Mouse (Mus musculus) kidney, embryonic 16.5 days (tissue): ENCODE results near the gene Hdhd5. TPM values are rescaled to one million over a fixed set of nuclear protein-coding genes. Genes with fewer than 3 reads are reported as not detected.
A peak's percentile ranks its signal among the peaks of the same experiment; 100 is the strongest.

Source experiments
- ATAC-seq: fragments of 200-750 bp; cut with Nextera tagmentation; 2 replicates; pipeline ENCODE4 v1.8.0; 2017; ENCODE audit warnings: moderate TSS enrichment; ENCODE audit not compliant: low FRiP score, low TSS enrichment
- H3K27ac ChIP-seq: fragments of 300-500 bp; sonication (generic); 2 replicates; pipeline ENCODE4 v1.5.1; 2014; ENCODE audit warnings: low read length
- H3K27me3 ChIP-seq: fragments of 300-500 bp; sonication (generic); 2 replicates; pipeline ENCODE4 v1.6.1; 2014; ENCODE audit warnings: low read length, control low read depth, mixed read lengths; ENCODE audit not compliant: insufficient read depth
- H3K36me3 ChIP-seq: fragments of 300-500 bp; sonication (generic); 2 replicates; pipeline ENCODE4 v1.6.1; 2014; ENCODE audit warnings: low read length, control low read depth, mixed read lengths; ENCODE audit not compliant: insufficient read depth
- H3K4me1 ChIP-seq: fragments of 300-500 bp; sonication (generic); 2 replicates; pipeline ENCODE4 v1.6.1; 2014; ENCODE audit warnings: low read length, control low read depth, mixed read lengths; ENCODE audit not compliant: insufficient read depth
- H3K4me2 ChIP-seq: fragments of 300-500 bp; sonication (generic); replicated peaks from 2 replicates; pipeline ENCODE4 v1.6.1; 2014; ENCODE audit warnings: low read depth, low read length
- H3K4me3 ChIP-seq: fragments of 300-500 bp; sonication (generic); 2 replicates; pipeline ENCODE4 v1.5.1; 2014; ENCODE audit warnings: mild to moderate bottlenecking, low read length
- H3K9ac ChIP-seq: fragments of 300-500 bp; sonication (generic); replicated peaks from 2 replicates; pipeline ENCODE4 v1.6.1; 2014; ENCODE audit warnings: low read length
- H3K9me3 ChIP-seq: fragments of 300-500 bp; sonication (generic); 2 replicates; pipeline ENCODE4 v1.6.1; 2016; ENCODE audit warnings: low read length, control low read depth
- WGBS: fragments of 180-500 bp; shearing (Covaris S2); extraction: QIAGEN DNeasy Blood & Tissue Kit; methylation state at CpG from one replicate; pipeline ENCODE4 v1.1.7; 2014; 5-methylcytosine and 5-hydroxymethylcytosine counted together
- polyA plus RNA-seq: library from polyadenylated mRNA; unstranded; fragments of >200 nt; fragmentation: Nextera tagmentation; extraction: Ambion mirVana; gene quantifications from 2 replicates; pipeline ENCODE4 v1.2.1, GENCODE M21; 2015

The Hdhd5 gene
- polyA plus RNA-seq, 1 experiment from 2014 or later: 22.1 TPM

DNA sequence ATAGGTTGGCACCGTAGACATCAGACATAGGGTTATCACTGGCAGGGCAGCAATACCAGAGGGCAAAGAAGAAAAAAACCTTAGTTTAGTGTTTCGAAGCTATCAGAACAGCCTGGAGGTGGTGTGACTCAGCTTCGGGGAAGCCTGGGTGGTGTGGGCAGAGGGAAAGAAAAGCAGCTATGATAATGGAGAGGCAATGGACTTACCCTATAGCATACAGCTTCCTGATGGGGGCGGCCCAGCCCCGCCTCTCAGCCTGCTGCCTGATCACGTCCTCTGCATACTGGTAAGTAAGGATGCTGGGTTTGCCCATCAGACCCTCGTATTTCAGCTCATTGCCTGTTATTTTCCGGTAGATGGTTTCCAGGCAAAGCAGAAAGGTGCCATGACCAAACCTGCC is 20.7 kb downstream of the Hdhd5 start:
- no peak overlapping the region for H3K27ac ChIP-seq
- H3K4me1 ChIP-seq: no peaks in the 10 kb centered on the region
- H3K27me3 ChIP-seq: no peaks in the 10 kb centered on the region
- no peak overlapping the region for H3K4me2 ChIP-seq
- no peak overlapping the region for H3K9ac ChIP-seq
- no peak for ATAC-seq
- no peaks in the 10 kb centered on the region for H3K9me3 ChIP-seq
- no peak overlapping the region for H3K4me3 ChIP-seq
- H3K36me3 ChIP-seq: peaks cover 17% of the 10 kb centered on the region; the same call in 1 of the 2 replicates
- 80% methylated on average over 8 of the region's 8 CpGs for WGBS

DNA sequence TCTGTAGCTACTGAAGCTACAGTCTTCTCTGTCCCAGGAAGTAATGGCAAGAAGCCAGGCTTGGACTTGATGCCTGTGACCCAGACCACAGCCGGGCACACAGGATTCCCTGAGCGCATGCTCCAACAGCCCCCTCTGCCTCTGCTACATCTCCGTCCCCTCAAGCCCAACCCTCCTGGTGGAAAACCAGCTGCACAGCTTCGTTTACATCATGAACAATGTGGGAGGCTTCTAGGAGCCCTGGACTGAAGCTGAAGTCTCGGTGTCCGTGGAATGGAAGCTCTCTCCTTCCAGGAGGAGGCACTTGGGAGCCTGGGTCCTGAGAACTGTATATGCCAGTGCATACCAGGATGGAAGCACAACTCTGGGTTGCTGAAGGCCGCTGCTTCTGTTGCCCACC is 21.1 kb downstream of the Hdhd5 start:
- no peak overlapping the region for H3K9ac ChIP-seq
- ATAC-seq: no peak
- WGBS: 82% methylated on average over 7 of the region's 7 CpGs
- no peak overlapping the region for H3K4me3 ChIP-seq
- peaks cover 17% of the 10 kb centered on the region; the same call in 1 of the 2 replicates for H3K36me3 ChIP-seq
- H3K4me2 ChIP-seq: no peak overlapping the region
- H3K9me3 ChIP-seq: no peaks in the 10 kb centered on the region
- H3K27ac ChIP-seq: no peak overlapping the region
- no peaks in the 10 kb centered on the region for H3K27me3 ChIP-seq
- no peaks in the 10 kb centered on the region for H3K4me1 ChIP-seq

DNA sequence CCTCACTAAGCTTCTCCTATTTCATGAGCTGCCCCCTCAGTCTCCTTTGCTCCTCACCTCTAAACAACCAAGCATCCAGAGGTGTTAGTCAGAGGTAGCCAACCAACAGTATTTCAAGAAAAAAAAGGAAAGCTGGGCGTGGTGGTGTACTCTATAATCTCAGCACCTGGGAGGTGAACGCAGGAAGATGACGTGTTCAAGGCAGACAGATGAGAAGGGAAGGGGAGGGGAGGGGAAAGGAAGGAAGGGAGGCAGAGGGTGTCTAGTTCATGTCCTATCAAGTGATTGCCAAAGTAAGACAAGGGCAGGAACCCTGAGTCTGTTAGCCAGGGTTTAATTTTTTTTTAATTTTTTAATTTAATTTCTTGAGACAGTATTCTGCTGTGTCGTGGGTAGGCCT is 22.5 kb downstream of the Hdhd5 start:
- Histone ChIP-seq H3K4me3 (no peak overlapping the region), H3K9ac (no peak overlapping the region), H3K4me1 (no peaks in the 10 kb centered on the region), H3K9me3 (no peaks in the 10 kb centered on the region), H3K4me2 (no peak overlapping the region), H3K36me3 (0 out of 2 replicates have a peak, but pooled peaks cover 14% of the 10 kb centered on the region), H3K27me3 (no peaks in the 10 kb centered on the region), H3K27ac (no peak overlapping the region)
- ATAC-seq: no peak
- WGBS: 71% methylated on average over 4 of the region's 4 CpGs

DNA sequence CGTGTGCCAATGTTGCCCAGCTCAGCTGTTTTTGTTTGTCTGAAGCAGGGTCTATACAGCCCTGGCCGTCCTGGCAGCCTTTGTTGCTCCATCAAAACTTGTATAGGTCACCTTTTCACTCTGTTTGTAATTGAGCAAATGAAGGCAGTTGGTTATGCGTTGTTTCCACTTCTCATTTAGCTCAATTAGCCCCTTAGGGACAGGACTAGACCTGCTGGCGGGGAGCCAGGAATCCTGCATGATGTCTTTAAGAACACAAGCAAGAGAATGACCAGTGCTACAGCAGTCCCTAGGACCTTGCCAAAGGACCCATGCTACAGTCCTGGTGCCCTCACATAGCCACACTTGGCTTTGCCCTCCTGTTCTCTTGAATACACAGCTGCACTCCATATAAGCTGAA is 25.6 kb downstream of the Hdhd5 start:
- Histone ChIP-seq H3K27me3 (no peaks in the 10 kb centered on the region), H3K4me2 (no peak overlapping the region), H3K27ac (no peak overlapping the region), H3K36me3 (0 out of 2 replicates have a peak, but pooled peaks cover 5% of the 10 kb centered on the region), H3K4me1 (no peaks in the 10 kb centered on the region), H3K9me3 (peaks cover 2% of the 10 kb centered on the region), H3K4me3 (no peak overlapping the region), H3K9ac (no peak overlapping the region)
- ATAC-seq: 0 out of 2 replicates have a peak, but pooled peaks have one; percentile 42
- WGBS: 69% methylated on average over 4 of the region's 4 CpGs

DNA sequence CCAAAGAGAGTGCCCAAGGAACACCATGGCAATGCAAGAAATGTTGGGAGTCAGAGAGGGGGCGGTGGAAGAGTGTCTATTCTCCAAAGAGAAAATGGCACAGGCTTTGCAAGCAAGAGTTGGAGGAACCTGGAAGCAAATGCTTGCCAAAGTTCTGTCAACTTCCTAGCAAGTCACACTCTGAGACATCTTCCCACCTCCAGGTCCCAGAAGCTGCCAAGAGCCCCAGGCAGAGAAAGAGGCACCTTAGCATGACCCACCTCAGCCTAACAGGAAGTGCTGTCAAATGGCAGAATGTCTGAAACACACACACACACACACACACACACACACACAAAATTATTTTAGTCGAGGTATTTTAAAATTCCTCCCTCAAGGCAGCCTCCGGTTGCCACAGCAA is 27.1 kb downstream of the Hdhd5 start:
- H3K36me3 ChIP-seq: no peaks in the 10 kb centered on the region
- no peaks in the 10 kb centered on the region for H3K27me3 ChIP-seq
- H3K9me3 ChIP-seq: peaks cover 6% of the 10 kb centered on the region
- H3K4me1 ChIP-seq: no peaks in the 10 kb centered on the region
- 66% methylated on average over 3 of the region's 3 CpGs for WGBS
- no peak overlapping the region for H3K4me2 ChIP-seq
- no peak overlapping the region for H3K9ac ChIP-seq
- H3K4me3 ChIP-seq: no peak overlapping the region
- no peak for ATAC-seq
- no peak overlapping the region for H3K27ac ChIP-seq

DNA sequence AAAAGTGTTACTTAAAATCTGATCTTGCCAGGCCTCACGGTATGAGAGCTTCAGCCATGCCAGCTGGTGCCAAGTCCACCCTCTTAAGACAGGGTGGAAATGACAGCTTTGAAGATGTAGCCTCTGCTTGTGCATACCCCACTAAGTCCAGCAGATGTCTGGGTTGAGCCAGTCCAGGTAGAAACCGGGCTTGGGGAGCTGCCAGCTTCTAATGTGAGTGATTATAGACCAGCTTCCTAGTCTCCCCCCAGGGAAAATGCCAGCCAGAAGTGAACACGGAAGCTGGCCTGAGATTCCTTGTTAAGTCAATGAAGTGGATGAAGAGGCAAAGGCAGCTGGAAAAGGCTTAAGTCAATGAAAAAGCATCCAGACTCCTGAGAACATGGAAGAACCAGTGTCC is 34.6 kb downstream of the Hdhd5 start:
- H3K4me1 ChIP-seq: peaks cover 19% of the 10 kb centered on the region
- peaks cover 6% of the 10 kb centered on the region for H3K9me3 ChIP-seq
- no peak overlapping the region for H3K4me3 ChIP-seq
- ATAC-seq: no peak
- H3K36me3 ChIP-seq: no peaks in the 10 kb centered on the region
- H3K27ac ChIP-seq: no peak overlapping the region
- peaks cover 18% of the 10 kb centered on the region for H3K27me3 ChIP-seq
- 53% methylated on average over 3 of the region's 3 CpGs for WGBS
- no peak overlapping the region for H3K4me2 ChIP-seq
- H3K9ac ChIP-seq: no peak overlapping the region

DNA sequence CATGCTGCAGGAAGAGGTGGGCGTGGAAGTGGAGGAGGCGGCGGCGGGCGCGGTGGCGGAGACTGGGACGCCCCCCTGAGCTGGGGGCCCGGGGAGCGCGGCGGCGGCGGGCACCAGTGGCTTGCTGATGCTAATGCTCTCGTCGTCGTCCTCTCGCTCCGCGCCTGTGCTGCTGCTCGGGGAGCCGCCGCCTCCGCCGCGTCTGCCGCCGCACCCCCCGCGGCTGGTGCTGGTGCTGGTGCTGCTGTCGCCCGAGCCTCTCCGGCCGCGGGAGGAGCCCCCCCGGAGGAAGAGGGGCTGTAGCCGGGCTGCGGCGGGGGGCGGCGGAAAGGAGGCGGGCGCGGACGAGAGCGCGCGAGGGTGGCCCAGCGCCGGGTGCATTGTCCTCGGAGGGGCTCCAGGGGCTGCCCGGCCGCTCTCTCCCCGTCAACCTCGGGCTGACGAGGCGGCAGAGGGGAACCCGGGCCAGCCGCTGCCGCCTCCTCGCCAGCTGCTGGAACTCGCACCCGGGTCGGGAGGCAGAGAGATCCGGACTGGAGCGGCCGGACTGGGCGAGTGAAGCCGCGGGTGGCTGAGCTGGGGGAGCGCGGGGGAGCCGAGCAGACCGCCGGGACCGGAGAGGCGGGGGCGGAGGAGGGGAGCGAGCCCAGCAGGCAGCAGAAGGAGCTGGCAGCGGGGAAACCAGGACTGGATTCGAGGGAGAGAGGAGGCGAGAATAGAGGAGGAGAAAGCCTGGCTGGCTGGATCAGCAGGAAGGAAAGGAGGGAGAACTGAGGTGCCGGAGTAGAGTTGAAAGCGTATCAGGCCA is 37.5 kb downstream of the Hdhd5 start, which contains the start of gene Tmem121b:
Gene Tmem121b, minus strand, starts transcription at position 434 of the 808 bp plus-strand sequence.
- peak within 1 kb of the TSS; percentile 66 for H3K9ac ChIP-seq
- no peak within 1 kb of the TSS for H3K27ac ChIP-seq
- H3K4me2 ChIP-seq: peak within 1 kb of the TSS; percentile 100
- peak; percentile 83 for ATAC-seq
- H3K36me3 ChIP-seq: no peaks in the 10 kb centered on the region
- under 1% methylated on average over 75 of the region's 84 CpGs for WGBS
- H3K4me3 ChIP-seq: peak within 1 kb of the TSS; percentile 68
- H3K27me3 ChIP-seq: peaks cover 25% of the 10 kb centered on the region
- peaks cover 19% of the 10 kb centered on the region for H3K4me1 ChIP-seq
- no peaks in the 10 kb centered on the region for H3K9me3 ChIP-seq

DNA sequence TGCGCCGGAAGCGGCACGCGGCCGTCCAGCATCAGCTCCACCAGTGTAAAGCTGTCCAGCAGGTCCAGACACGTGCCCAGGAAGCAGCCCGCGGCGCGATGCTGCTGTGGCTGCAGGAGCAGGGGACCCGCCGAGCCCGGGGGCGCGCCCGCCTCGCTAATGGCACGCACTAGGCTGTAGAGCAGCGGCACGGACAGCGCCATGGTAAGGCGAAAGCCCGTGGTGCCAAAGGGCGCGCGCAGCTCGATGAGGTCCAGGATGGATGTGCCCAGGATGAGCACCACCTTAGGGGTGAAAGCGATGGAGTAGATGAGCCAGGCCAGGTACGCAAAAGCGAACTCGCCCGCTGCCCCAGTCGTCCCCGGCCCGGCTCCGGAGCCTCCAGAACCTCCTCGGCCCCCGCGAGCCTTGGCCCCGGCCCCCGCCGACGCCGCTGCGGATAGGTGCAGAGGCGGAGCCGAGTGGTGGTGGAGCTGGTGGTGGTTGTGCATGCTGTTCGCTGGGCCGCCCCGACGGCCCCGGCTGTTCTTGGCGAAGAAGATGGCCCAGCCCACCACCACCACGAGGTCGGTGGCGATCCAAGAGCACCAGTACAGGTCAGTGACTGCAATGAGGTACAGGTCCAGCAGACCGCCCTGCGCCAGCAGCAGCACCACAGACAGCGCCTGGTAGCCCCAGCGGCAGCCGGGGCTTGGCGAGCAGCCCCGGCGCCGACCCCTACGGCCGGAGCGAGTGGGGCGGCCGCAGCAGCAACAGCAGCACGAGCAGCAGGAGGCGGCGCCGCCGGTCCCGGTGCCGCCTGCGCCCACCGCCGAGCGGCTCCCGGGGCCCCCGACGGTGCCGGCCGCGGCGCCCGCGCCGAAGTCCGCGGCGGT is 38.4 kb downstream of the Hdhd5 start:
- peak overlapping the region; percentile 66 for H3K9ac ChIP-seq

DNA sequence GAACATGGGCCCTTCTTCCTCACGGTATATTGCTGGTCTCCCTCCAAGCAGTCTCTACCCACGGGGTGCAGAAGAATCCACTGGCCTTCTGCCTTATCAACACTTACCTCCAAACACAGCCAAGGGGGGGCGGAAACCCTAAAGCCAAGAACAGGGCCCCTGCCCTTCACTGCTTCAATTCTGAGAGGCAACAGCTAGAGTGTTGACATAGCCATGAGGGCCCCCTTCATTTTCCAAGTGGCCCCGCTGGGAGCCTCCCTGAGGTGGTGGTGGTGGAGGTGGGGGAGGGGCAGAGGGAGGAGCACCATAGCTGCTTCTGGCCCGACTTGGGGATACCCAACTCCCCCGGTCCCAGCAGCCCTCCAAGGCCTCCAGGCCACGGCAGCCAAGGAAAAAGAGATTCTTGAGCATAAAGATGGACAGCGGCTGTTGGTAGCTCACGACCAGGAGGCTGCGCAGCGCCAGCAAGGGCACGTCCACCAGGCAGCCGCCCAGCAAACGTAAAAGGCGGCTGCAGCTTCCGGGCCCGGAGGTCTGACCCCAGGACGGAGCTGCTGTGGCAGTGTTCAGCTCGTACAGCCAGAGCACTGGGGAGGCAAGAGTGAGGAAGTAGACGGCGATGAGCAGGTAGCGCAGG is 39.1 kb downstream of the Hdhd5 start:
- 13% methylated on average over 22 of the region's 22 CpGs for WGBS
- Histone ChIP-seq H3K4me3 (peak overlapping the region; percentile 68), H3K27ac (no peak overlapping the region), H3K36me3 (no peaks in the 10 kb centered on the region), H3K9me3 (no peaks in the 10 kb centered on the region), H3K27me3 (peaks cover 25% of the 10 kb centered on the region), H3K4me1 (peaks cover 19% of the 10 kb centered on the region), H3K9ac (no peak overlapping the region), H3K4me2 (peak overlapping the region; percentile 100)
- ATAC-seq: no peak; the same call in 1 of the 2 replicates

More for the DNA sequence above, 38.4 kb downstream of the Hdhd5 start:
- Histone ChIP-seq H3K4me3 (peak overlapping the region; percentile 68), H3K36me3 (no peaks in the 10 kb centered on the region), H3K4me2 (peak overlapping the region; percentile 100), H3K27me3 (peaks cover 25% of the 10 kb centered on the region), H3K4me1 (peaks cover 19% of the 10 kb centered on the region), H3K27ac (no peak overlapping the region), H3K9me3 (no peaks in the 10 kb centered on the region)
- peak; percentile 40; the same call in 1 of the 2 replicates for ATAC-seq
- WGBS: 1% methylated on average over 84 of the region's 95 CpGs
